Mouse (Mus musculus) thymus, adult 2 months (tissue): ENCODE measurements around the gene Itpr2. TPM values are rescaled to one million over a fixed set of nuclear protein-coding genes. Genes with fewer than 3 reads are reported as not detected.

Experiments
- DNase-seq: peaks from one replicate; pipeline ENCODE4 v3.0.0; 2021
- H3K27ac ChIP-seq: fragments of 200-500 bp; 2 replicates; pipeline ENCODE4 v1.5.1; 2012; ENCODE audit warnings: low read length, control low read depth; ENCODE audit not compliant: control insufficient read depth, insufficient read depth
- H3K27me3 ChIP-seq: fragments of 200-500 bp; 2 replicates; pipeline ENCODE4 v1.6.1; 2012; ENCODE audit warnings: mild to moderate bottlenecking, low read length, moderate library complexity, mixed read lengths; ENCODE audit not compliant: control insufficient read depth, insufficient read depth
- H3K36me3 ChIP-seq: fragments of 200-500 bp; 2 replicates; pipeline ENCODE4 v1.6.1; 2012; ENCODE audit warnings: mild to moderate bottlenecking, low read length, moderate library complexity; ENCODE audit not compliant: control insufficient read depth, insufficient read depth
- H3K4me1 ChIP-seq: fragments of 200-500 bp; replicated peaks from 2 replicates; pipeline ENCODE4 v1.6.1; 2012; ENCODE audit warnings: low read length; ENCODE audit not compliant: control insufficient read depth, insufficient read depth
- H3K4me3 ChIP-seq: fragments of 200-500 bp; 2 replicates; pipeline ENCODE4 v1.5.1; 2012; ENCODE audit warnings: mild to moderate bottlenecking, low read length, control low read depth, moderate library complexity; ENCODE audit not compliant: control insufficient read depth, insufficient read depth
- CTCF ChIP-seq: fragments of 200-500 bp; IDR thresholded peaks from 2 replicates; pipeline ENCODE4 v1.5.1; 2012; ENCODE audit warnings: mild to moderate bottlenecking, control low read depth, low read length, moderate library complexity, borderline replicate concordance; ENCODE audit not compliant: control insufficient read depth, poor library complexity, insufficient read depth; ENCODE audit errors: extremely low read depth
- POLR2A ChIP-seq: fragments of 200-500 bp; IDR thresholded peaks from 2 replicates; pipeline ENCODE4 v1.6.1; 2012; ENCODE audit warnings: mild to moderate bottlenecking, low read length, control low read depth, moderate library complexity; ENCODE audit not compliant: control insufficient read depth, poor library complexity, insufficient read depth; ENCODE audit errors: extremely low read depth
- WGBS: fragments of 180-500 bp; shearing (Covaris S2); methylation state at CpG from one replicate; pipeline ENCODE4 v1.1.7; 2018; 5-methylcytosine and 5-hydroxymethylcytosine counted together
- polyA plus RNA-seq: library from polyadenylated mRNA; depleted of rRNA; stranded (reverse); fragments of >200 nt; gene quantifications from 2 replicates; pipeline ENCODE4 v1.2.3, GENCODE M21; 2012

Itpr2 gene
- polyA plus RNA-seq, 1 experiment = 60.3 TPM

DNA sequence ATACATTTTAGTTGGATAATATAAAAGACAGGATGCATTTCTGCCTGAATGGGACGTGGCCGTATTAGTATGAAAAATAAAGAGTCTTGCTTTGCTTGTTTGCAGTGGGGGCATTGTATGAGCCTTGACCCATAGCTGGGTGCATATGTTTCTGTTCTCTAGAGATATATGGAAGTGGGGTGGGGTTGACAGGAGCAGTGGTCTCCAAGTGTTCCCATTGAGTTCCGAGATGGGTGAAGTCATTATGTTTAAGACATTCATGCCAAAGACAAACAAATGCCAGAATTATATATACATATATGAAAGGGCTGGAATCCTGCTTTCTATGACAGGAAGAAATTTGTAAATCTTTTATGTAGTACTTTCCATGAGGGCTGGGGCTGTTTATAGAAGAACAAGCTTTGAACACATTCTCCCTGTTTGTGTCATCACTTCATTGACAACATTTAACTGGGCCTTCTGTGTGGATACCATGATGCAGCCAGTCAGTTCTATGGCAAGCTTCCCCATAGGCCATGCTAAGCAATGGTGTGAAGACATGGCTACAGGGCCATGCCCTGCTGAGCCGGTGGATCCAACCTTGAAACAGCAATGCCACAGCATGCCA lies 327.3 kb downstream of the Itpr2 start:
- Histone ChIP-seq H3K36me3 (peaks cover 51% of the 10 kb centered on the region), H3K4me3 (no peak overlapping the region), H3K4me1 (no peaks in the 10 kb centered on the region), H3K27ac (no peak overlapping the region), H3K27me3 (no peaks in the 10 kb centered on the region)
- WGBS = 98% methylated on average over 4 of the region's 4 CpGs
- TF ChIP-seq POLR2A = no peak
- no peak for TF ChIP-seq CTCF
- no peak for DNase-seq

DNA sequence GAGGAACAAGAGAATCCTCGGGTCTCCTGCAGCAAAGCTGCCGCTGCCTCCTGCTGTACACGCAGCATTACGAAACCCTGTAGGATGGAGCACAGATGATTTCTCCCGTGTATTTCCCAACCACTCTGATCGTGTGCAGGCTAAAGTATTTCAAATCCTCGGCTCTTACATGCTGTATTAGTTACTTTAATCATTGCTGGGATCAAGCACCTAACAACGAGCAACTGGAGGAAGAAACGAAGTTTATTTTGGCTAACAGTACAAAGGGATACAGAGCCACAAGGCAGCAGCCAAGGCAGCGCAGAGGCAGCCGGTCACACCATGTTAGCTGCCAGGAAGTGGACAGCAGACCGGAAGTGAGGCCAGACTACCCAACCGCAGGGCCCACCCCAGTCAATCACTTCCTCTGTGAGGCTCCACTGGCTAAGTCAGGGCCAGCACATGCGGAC lies 331.4 kb downstream of the Itpr2 start:
- no peaks in the 10 kb centered on the region for H3K27me3 ChIP-seq
- H3K4me1 ChIP-seq = no peaks in the 10 kb centered on the region
- 62% methylated on average over 14 of the region's 14 CpGs for WGBS
- DNase-seq = no peak
- H3K4me3 ChIP-seq = no peak overlapping the region
- H3K36me3 ChIP-seq = peaks cover 52% of the 10 kb centered on the region
- no peak overlapping the region for H3K27ac ChIP-seq
- TF ChIP-seq POLR2A = no peak
- no peak for TF ChIP-seq CTCF

- H3K36me3 ChIP-seq = peaks cover 39% of the 10 kb centered on the region
These were observed 334.8 kb downstream of the Itpr2 start for GRCm38 (mm10) chr6:146167207-146167606.

DNA sequence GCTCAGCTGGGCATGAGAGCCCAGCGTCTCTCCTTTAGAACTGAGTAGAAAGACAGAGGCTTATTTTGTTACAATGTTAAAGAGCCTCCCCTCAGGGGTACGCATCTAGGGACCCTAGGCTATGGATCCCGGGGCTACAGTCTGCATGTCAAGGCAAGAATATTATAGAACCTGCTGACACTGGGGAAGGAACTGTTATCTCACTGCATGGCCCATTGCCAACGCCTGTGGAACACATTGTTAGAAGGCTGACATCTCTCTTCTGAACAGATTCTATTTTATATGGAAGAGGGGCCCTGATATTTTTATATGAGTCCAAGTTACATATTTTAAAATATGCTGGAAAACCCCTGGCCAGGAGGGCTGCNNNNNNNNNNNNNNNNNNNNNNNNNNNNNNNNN lies 342.4 kb downstream of the Itpr2 start:
- H3K27ac ChIP-seq = no peak overlapping the region
- DNase-seq = no peak
- H3K27me3 ChIP-seq = no peaks in the 10 kb centered on the region
- 89% methylated on average over 4 of the region's 4 CpGs for WGBS
- peaks cover 51% of the 10 kb centered on the region for H3K36me3 ChIP-seq
- H3K4me1 ChIP-seq = no peaks in the 10 kb centered on the region
- no peak for TF ChIP-seq POLR2A
- no peak for TF ChIP-seq CTCF
- no peak overlapping the region for H3K4me3 ChIP-seq

More at GRCm38 (mm10) chr6:146167207-146167606, 334.8 kb downstream of the Itpr2 start:
- TF ChIP-seq CTCF (no peak), POLR2A (no peak)
- no peak overlapping the region for H3K27ac ChIP-seq
- WGBS = 96% methylated on average over 5 of the region's 5 CpGs
- H3K4me1 ChIP-seq = no peaks in the 10 kb centered on the region
- no peak for DNase-seq
- H3K27me3 ChIP-seq = no peaks in the 10 kb centered on the region
- H3K4me3 ChIP-seq = no peak overlapping the region

DNA sequence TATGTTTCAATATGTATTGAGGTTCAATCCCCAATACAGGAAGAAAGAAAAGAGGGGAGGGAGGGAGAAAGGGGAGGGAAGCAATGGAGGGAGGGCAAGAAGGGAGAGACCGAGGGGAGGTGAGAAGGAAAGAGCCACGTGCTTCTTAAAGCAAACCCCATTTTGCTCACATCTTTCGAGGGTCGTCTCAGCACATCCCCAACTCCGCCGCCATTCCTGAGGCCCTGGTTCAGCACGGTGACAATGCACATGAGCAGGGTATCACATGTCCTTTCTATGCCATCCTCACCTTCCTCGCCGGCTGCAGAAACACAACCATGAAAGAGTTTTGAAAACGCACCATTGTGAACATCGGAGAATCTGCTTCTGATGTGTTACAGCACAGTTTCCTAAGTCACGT lies 343.3 kb downstream of the Itpr2 start:
- TF ChIP-seq CTCF = no peak
- TF ChIP-seq POLR2A = no peak
- Histone ChIP-seq H3K36me3 (peaks cover 50% of the 10 kb centered on the region), H3K4me3 (no peak overlapping the region), H3K4me1 (no peaks in the 10 kb centered on the region), H3K27ac (no peak overlapping the region), H3K27me3 (no peaks in the 10 kb centered on the region)
- 96% methylated on average over 12 of the region's 12 CpGs for WGBS
- no peak for DNase-seq

DNA sequence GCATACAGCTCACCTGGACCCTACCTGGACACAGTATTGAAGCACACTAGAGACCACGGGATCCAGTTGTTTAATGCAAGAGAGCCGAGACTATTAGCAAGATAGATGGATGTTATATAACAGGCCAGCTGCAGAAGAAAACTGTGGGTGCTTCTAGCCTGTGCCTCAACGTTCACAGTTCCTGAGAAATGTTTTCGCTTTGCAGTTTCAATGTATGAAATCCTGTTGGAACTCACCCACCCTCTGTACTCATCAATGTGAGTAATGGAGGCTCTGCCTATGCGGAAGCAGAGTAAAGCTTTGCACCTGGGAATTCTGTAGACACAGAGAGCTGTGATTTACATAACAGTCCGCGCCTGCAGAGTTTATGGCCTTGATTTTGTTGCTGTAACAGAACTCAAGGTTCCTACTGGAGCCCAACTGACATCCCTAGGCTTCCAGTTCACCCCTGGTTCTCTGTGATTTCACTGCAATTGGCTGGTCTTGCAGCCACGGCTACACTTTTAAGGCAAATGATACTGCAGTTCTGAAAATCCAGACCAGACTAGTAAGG lies 344.0 kb downstream of the Itpr2 start:
- TF ChIP-seq CTCF (no peak), POLR2A (no peak)
- no peak overlapping the region for H3K27ac ChIP-seq
- peaks cover 50% of the 10 kb centered on the region for H3K36me3 ChIP-seq
- no peak overlapping the region for H3K4me3 ChIP-seq
- no peaks in the 10 kb centered on the region for H3K27me3 ChIP-seq
- DNase-seq = no peak
- 96% methylated on average over 8 of the region's 8 CpGs for WGBS
- no peaks in the 10 kb centered on the region for H3K4me1 ChIP-seq

DNA sequence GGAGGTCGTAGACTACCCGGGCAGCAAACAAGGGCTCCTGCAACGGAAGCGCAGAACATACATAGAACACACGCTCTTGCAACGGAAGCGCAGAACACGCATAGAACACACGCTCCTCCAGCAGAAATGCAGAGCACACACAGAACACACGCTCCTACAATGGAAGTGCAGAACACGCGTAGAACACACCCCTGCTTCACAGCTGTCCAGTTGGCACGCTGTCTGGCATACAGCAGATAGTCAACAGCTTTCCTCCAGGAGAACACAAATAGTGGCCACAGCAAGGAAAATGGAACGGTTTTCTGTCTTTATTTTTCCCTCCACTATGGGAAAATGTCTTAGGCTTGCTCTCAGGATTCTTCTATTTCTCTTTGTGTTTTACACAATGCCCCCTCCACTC lies 344.9 kb downstream of the Itpr2 start:
- no peak for DNase-seq
- H3K36me3 ChIP-seq = peaks cover 59% of the 10 kb centered on the region
- no peak overlapping the region for H3K27ac ChIP-seq
- no peaks in the 10 kb centered on the region for H3K27me3 ChIP-seq
- no peaks in the 10 kb centered on the region for H3K4me1 ChIP-seq
- no peak overlapping the region for H3K4me3 ChIP-seq
- 99% methylated on average over 14 of the region's 14 CpGs for WGBS
- no peak for TF ChIP-seq CTCF
